Mouse (Mus musculus) hindbrain, embryonic 14.5 days (tissue): ENCODE measurements at regions not wholly inside any gene's neighbourhood (a gene's known extent, or its start where the extent isn't known, plus 50 kb on each side); places are given as distances from the start of the nearest gene placed in this dataset.

Source experiments
- ATAC-seq: fragments of 200-750 bp; cut with Nextera tagmentation; 2 replicates; pipeline ENCODE4 v1.8.0; 2017; ENCODE audit warnings: moderate number of reproducible peaks, mild to moderate bottlenecking, moderate TSS enrichment, moderate library complexity; ENCODE audit not compliant: low FRiP score
- DNase-seq: peaks from one replicate; pipeline ENCODE4 v3.0.0-alpha.2; 2015; ENCODE audit warnings: low spot score
- H3K27ac ChIP-seq: fragments of 300-500 bp; sonication (generic); 2 replicates; pipeline ENCODE4 v1.5.1; 2014; ENCODE audit warnings: mild to moderate bottlenecking, moderate library complexity
- H3K27me3 ChIP-seq: fragments of 300-500 bp; sonication (generic); 2 replicates; pipeline ENCODE4 v1.6.1; 2014; ENCODE audit warnings: mild to moderate bottlenecking, low read length, mixed read lengths; ENCODE audit not compliant: control insufficient read depth, insufficient read depth
- H3K36me3 ChIP-seq: fragments of 300-500 bp; sonication (generic); replicated peaks from 2 replicates; pipeline ENCODE4 v1.6.1; 2014; ENCODE audit not compliant: control insufficient read depth, insufficient read depth
- H3K4me1 ChIP-seq: fragments of 300-500 bp; sonication (generic); replicated peaks from 2 replicates; pipeline ENCODE4 v1.6.1; 2014; ENCODE audit warnings: antibody characterized with exemption, low read length, mixed read lengths; ENCODE audit not compliant: control insufficient read depth, insufficient read depth
- H3K4me2 ChIP-seq: fragments of 300-500 bp; sonication (generic); replicated peaks from 2 replicates; pipeline ENCODE4 v1.6.1; 2014; ENCODE audit warnings: mild to moderate bottlenecking, moderate library complexity
- H3K4me3 ChIP-seq: fragments of 300-500 bp; sonication (generic); replicated peaks from 2 replicates; pipeline ENCODE4 v1.5.1; 2014; ENCODE audit warnings: mild to moderate bottlenecking, low read length
- H3K9ac ChIP-seq: fragments of 300-500 bp; sonication (generic); 2 replicates; pipeline ENCODE4 v1.6.1; 2014
- H3K9me3 ChIP-seq: fragments of 300-500 bp; sonication (generic); 2 replicates; pipeline ENCODE4 v1.6.1; 2016; ENCODE audit warnings: low read length; ENCODE audit not compliant: control insufficient read depth
- WGBS: fragments of 180-500 bp; shearing (Covaris S2); extraction: QIAGEN DNeasy Blood & Tissue Kit; methylation state at CpG from one replicate; pipeline ENCODE4 v1.1.7; 2014; 5-methylcytosine and 5-hydroxymethylcytosine counted together

- WGBS = 89% methylated on average over 6 of the region's 6 CpGs
- no peak for ATAC-seq
- Histone ChIP-seq H3K4me2 (no peak overlapping the region), H3K27me3 (no peaks in the 10 kb centered on the region), H3K36me3 (no peaks in the 10 kb centered on the region), H3K4me1 (no peaks in the 10 kb centered on the region), H3K9me3 (no peaks in the 10 kb centered on the region), H3K4me3 (no peak overlapping the region), H3K27ac (no peak overlapping the region), H3K9ac (no peak overlapping the region)
- DNase-seq = no peak
Measured at GRCm38 (mm10) chr13:69357435-69357834, 176.1 kb upstream of the Nsun2 start.

- H3K27ac ChIP-seq = no peak overlapping the region
- no peaks in the 10 kb centered on the region for H3K27me3 ChIP-seq
- H3K9me3 ChIP-seq = peaks cover 11% of the 10 kb centered on the region; the same call in 1 of the 2 replicates
- H3K9ac ChIP-seq = no peak overlapping the region
- no peaks in the 10 kb centered on the region for H3K4me1 ChIP-seq
- no peak overlapping the region for H3K4me3 ChIP-seq
- H3K4me2 ChIP-seq = no peak overlapping the region
- 52% methylated on average over 1 of the region's 1 CpGs for WGBS
- ATAC-seq (no peak), DNase-seq (no peak)
- H3K36me3 ChIP-seq = no peaks in the 10 kb centered on the region
Measured at GRCm38 (mm10) chr13:69365880-69366490, 167.6 kb upstream of the Nsun2 start.

GRCm38 (mm10) chr13:69373101-69373815, 160.3 kb upstream of the Nsun2 start:
- Histone ChIP-seq H3K9ac (no peak overlapping the region), H3K27ac (no peak overlapping the region), H3K9me3 (0 out of 2 replicates have a peak, but pooled peaks cover 8% of the 10 kb centered on the region), H3K4me3 (no peak overlapping the region), H3K4me2 (no peak overlapping the region), H3K4me1 (peaks cover 8% of the 10 kb centered on the region), H3K36me3 (no peaks in the 10 kb centered on the region), H3K27me3 (no peaks in the 10 kb centered on the region)
- no peak for DNase-seq
- 0 out of 2 replicates have a peak, but pooled peaks have one; percentile 40 for ATAC-seq
- 68% methylated on average over 6 of the region's 6 CpGs for WGBS

GRCm38 (mm10) chr13:69373816-69374142, 159.8 kb upstream of the Nsun2 start:
- no peak overlapping the region for H3K27ac ChIP-seq
- no peak overlapping the region for H3K9ac ChIP-seq
- no peaks in the 10 kb centered on the region for H3K36me3 ChIP-seq
- DNase-seq (no peak), ATAC-seq (0 out of 2 replicates have a peak, but pooled peaks have one; percentile 36)
- no peak overlapping the region for H3K4me3 ChIP-seq
- 0 out of 2 replicates have a peak, but pooled peaks cover 2% of the 10 kb centered on the region for H3K9me3 ChIP-seq
- H3K27me3 ChIP-seq = no peaks in the 10 kb centered on the region
- WGBS = 62% methylated on average over 1 of the region's 1 CpGs
- H3K4me1 ChIP-seq = peaks cover 8% of the 10 kb centered on the region
- H3K4me2 ChIP-seq = no peak overlapping the region

- DNase-seq (no peak), ATAC-seq (no peak)
- H3K27me3 ChIP-seq = no peaks in the 10 kb centered on the region
- no peak overlapping the region for H3K27ac ChIP-seq
- H3K4me1 ChIP-seq = no peaks in the 10 kb centered on the region
- H3K4me2 ChIP-seq = no peak overlapping the region
- no peaks in the 10 kb centered on the region for H3K9me3 ChIP-seq
- no peaks in the 10 kb centered on the region for H3K36me3 ChIP-seq
- 72% methylated on average over 4 of the region's 4 CpGs for WGBS
- H3K4me3 ChIP-seq = no peak overlapping the region
- H3K9ac ChIP-seq = no peak overlapping the region
Measured at GRCm38 (mm10) chr13:69380403-69380802, 153.1 kb upstream of the Nsun2 start.

- Histone ChIP-seq H3K9me3 (no peaks in the 10 kb centered on the region), H3K4me3 (no peak overlapping the region), H3K4me2 (no peak overlapping the region), H3K27me3 (no peaks in the 10 kb centered on the region), H3K4me1 (no peaks in the 10 kb centered on the region), H3K27ac (no peak overlapping the region), H3K9ac (no peak overlapping the region), H3K36me3 (no peaks in the 10 kb centered on the region)
- ATAC-seq (no peak), DNase-seq (no peak)
Measured at GRCm38 (mm10) chr13:69384767-69385166, 148.8 kb upstream of the Nsun2 start.

- no peak overlapping the region for H3K4me2 ChIP-seq
- H3K36me3 ChIP-seq = no peaks in the 10 kb centered on the region
- H3K4me1 ChIP-seq = no peaks in the 10 kb centered on the region
- WGBS = 84% methylated on average over 11 of the region's 11 CpGs
- no peak overlapping the region for H3K4me3 ChIP-seq
- no peaks in the 10 kb centered on the region for H3K9me3 ChIP-seq
- H3K27ac ChIP-seq = no peak overlapping the region
- H3K9ac ChIP-seq = no peak overlapping the region
- ATAC-seq (no peak; the same call in 1 of the 2 replicates), DNase-seq (no peak)
- H3K27me3 ChIP-seq = no peaks in the 10 kb centered on the region
Measured at GRCm38 (mm10) chr13:69392917-69393827, 140.4 kb upstream of the Nsun2 start.

- 83% methylated on average over 4 of the region's 4 CpGs for WGBS
- H3K9me3 ChIP-seq = no peaks in the 10 kb centered on the region
- no peaks in the 10 kb centered on the region for H3K27me3 ChIP-seq
- ATAC-seq = no peak
- no peak for DNase-seq
- no peaks in the 10 kb centered on the region for H3K4me1 ChIP-seq
- H3K36me3 ChIP-seq = no peaks in the 10 kb centered on the region
- no peak overlapping the region for H3K9ac ChIP-seq
- no peak overlapping the region for H3K4me2 ChIP-seq
- H3K4me3 ChIP-seq = no peak overlapping the region
- H3K27ac ChIP-seq = no peak overlapping the region
Measured at GRCm38 (mm10) chr13:69394544-69394943, 139.0 kb upstream of the Nsun2 start.

- DNase-seq (no peak), ATAC-seq (no peak)
- Histone ChIP-seq H3K36me3 (no peaks in the 10 kb centered on the region), H3K27ac (no peak overlapping the region), H3K4me1 (no peaks in the 10 kb centered on the region), H3K27me3 (no peaks in the 10 kb centered on the region), H3K9ac (no peak overlapping the region), H3K9me3 (no peaks in the 10 kb centered on the region), H3K4me3 (no peak overlapping the region), H3K4me2 (no peak overlapping the region)
- WGBS = 97% methylated on average over 1 of the region's 1 CpGs
Measured at GRCm38 (mm10) chr13:69410359-69410758, 123.2 kb upstream of the Nsun2 start.
